8 mouse cellular contexts compared by ENCODE assay signal in the genomic region with DNA sequence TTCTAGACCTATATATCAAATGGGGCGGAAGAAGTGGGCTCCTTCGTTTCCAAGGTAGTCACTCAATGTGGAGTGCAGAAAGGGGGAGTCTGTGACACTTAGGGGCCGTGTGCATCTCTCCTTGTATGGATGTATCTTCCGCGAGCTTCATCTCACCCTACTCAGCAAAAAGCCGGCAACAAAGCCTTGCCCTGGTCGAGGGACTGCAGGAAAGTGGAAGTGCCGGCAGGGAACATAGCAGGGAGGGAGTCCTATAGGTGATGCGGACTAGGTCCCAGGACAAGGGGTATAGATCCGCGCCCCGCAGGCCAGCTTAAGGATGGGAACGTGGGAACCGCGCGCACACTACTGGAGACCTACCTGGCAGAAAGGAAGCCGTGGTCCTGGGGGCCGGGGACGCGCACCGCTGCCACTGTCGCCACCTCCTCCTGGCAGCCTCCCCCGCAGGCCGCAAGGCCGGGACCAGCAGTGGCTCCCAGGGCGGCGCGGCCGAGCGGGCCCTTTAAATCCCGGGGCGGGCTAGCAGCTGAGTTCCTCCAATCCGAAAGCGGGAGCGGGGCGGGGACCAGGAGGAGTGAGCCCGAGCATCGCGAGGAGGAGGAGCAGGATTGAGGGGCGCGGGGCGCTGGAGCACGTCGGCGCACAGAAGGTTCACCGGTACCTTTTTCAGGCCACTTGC. TPM values are rescaled to one million over a fixed set of nuclear protein-coding genes. Genes with fewer than 3 reads are reported as not detected.
DNase-seq lines count a peak whose midpoint lies in the region; ATAC-seq and TF ChIP-seq lines count a peak whose summit lies in the region.

Porcn (minus strand) TSS at position 511 of the 679 bp plus-strand sequence.

- H3K27ac ChIP-seq in cortical plate, adult 2 months (ENCODE audit: insufficient read depth, low read length): peak within 1 kb of the TSS; percentile 91
- peak within 1 kb of the TSS; percentile 80 for H3K27ac ChIP-seq in gastrocnemius, adult 2 months
- peak within 1 kb of the TSS; percentile 81 for H3K27ac ChIP-seq in hindbrain, embryonic 15.5 days (replicated peaks)
- H3K27ac ChIP-seq in left cerebral cortex, adult 2 months: peak within 1 kb of the TSS; percentile 92
- H3K27ac ChIP-seq in macrophage: no peak within 1 kb of the TSS

- H3K4me3 ChIP-seq in cortical plate, adult 2 months (ENCODE audit: insufficient read depth, low read length): peak within 1 kb of the TSS; percentile 75
- peak within 1 kb of the TSS; percentile 84 for H3K4me3 ChIP-seq in gastrocnemius, adult 2 months
- H3K4me3 ChIP-seq in hindbrain, embryonic 15.5 days: peak within 1 kb of the TSS; percentile 54
- H3K4me3 ChIP-seq in left cerebral cortex, adult 2 months: peak within 1 kb of the TSS; percentile 56
- H3K4me3 ChIP-seq in macrophage (ENCODE audit: inconsistent target): peak within 1 kb of the TSS; percentile 27

- peak; percentile 46; the same call in 1 of the 2 replicates for TF ChIP-seq POLR2A in cortical plate, adult 2 months (IDR thresholded peaks at IDR 0.05; ENCODE audit: extremely low read depth, insufficient read depth, low read length)

- peak; percentile 96 for ATAC-seq in hindbrain, embryonic 15.5 days (ENCODE audit: low FRiP score, low read depth)

- H3K9ac ChIP-seq in hindbrain, embryonic 15.5 days: peak within 1 kb of the TSS; percentile 50

- TF ChIP-seq CTCF in cortical plate, adult 2 months (IDR thresholded peaks at IDR 0.05; ENCODE audit: extremely low read depth, insufficient read depth, low read length): no peak
- TF ChIP-seq CTCF in gastrocnemius, adult 2 months (IDR thresholded peaks at IDR 0.05): no peak
- TF ChIP-seq CTCF in left cerebral cortex, adult 2 months (IDR thresholded peaks at IDR 0.05): no peak

- H3K36me3 ChIP-seq in hindbrain, embryonic 15.5 days: peaks cover 5% of the 10 kb centered on the region; the same call in 1 of the 2 replicates
- no peaks in the 10 kb centered on the region for H3K36me3 ChIP-seq in macrophage (ENCODE audit: inconsistent target)

- H3K4me1 ChIP-seq in cortical plate, adult 2 months (ENCODE audit: control insufficient read depth, insufficient read depth, low read length): no peaks in the 10 kb centered on the region; the same call in none of the 2 replicates
- peaks cover 6% of the 10 kb centered on the region for H3K4me1 ChIP-seq in hindbrain, embryonic 15.5 days (replicated peaks)

- peak within 1 kb of the TSS; percentile 59 for H3K4me2 ChIP-seq in hindbrain, embryonic 15.5 days

- no peaks in the 10 kb centered on the region for H3K27me3 ChIP-seq in hindbrain, embryonic 15.5 days

- intact Hi-C loops in gastrocnemius, adult 2 months (cut with DNase I): no loop called here
- intact Hi-C loops in left cerebral cortex, adult 2 months (cut with DNase I): no loop called here

- WGBS in hindbrain, embryonic 15.5 days: 15% methylated on average over 44 of the region's 46 CpGs
- 16% methylated on average over 43 of the region's 46 CpGs for WGBS in macrophage (ENCODE audit: missing documents)

- peak; percentile 93 for DNase-seq in adrenal gland, adult 2 months
- DNase-seq in gastrocnemius, adult 2 months: peak; percentile 91
- DNase-seq in left cerebral cortex, adult 2 months (ENCODE audit: extremely low spot score in 1 of 2, low spot score in 2 of 2): peak; percentile 78 to 82
- DNase-seq in right cerebral cortex, postnatal 10 days (ENCODE audit: low spot score in 2 of 2): peak; percentile 89 to 92
- DNase-seq in urinary bladder, postnatal 14 days (ENCODE audit: low spot score): peak; percentile 84

- no peaks in the 10 kb centered on the region for H3K9me3 ChIP-seq in hindbrain, embryonic 15.5 days

- no peaks in the 10 kb centered on the region for H3K79me2 ChIP-seq in macrophage (ENCODE audit: inconsistent target)

RNA-seq across cellular contexts. Expression of gene Porcn, which starts in this region (rescaled TPM):
- total RNA-seq in adrenal gland, adult 2 months (2021): 1 to 10 TPM; 7.1 to 8.7 TPM
- polyA plus RNA-seq in adrenal gland, adult 2 months (2012; rRNA removed): 38.0 and 43.0 TPM in 2 replicates
- 129 and 134 TPM in 2 replicates for polyA plus RNA-seq in cortical plate, adult 2 months (2012; rRNA removed)
- 1 to 10 TPM; 4.2 to 5.4 TPM for total RNA-seq in gastrocnemius, adult 2 months (2021)
- polyA plus RNA-seq in hindbrain, embryonic 15.5 days (2015; fragmentation: Nextera tagmentation; extraction: Ambion mirVana): 47.0 and 52.9 TPM in 2 replicates
- 10 to 100 TPM; 74.7 to 84.7 TPM for total RNA-seq in left cerebral cortex, adult 2 months (2021)
- total RNA-seq in macrophage (2018; cell fraction: chromatin; rRNA removed): 1 to 10 TPM; 1.1 to 4.6 (median 2.2) TPM
- total RNA-seq in macrophage (2018; cell fraction: cytosol; rRNA removed): 1 to 10 TPM in 11 of 26 experiments, under 1 TPM in 15; 0.41 to 1.8 (median 0.93) TPM
- total RNA-seq in macrophage (2018; cell fraction: nucleus; rRNA removed): 1 to 10 TPM in 21 of 26 experiments, under 1 TPM in 5; 0.79 to 4.5 (median 1.7) TPM
- polyA plus RNA-seq in macrophage (2018): 0.90 to 1.2 TPM (median 0.98 TPM) in 3 replicates

Comparison
In these comparisons a context has a peak if more than half of its experiments do, and no peak if none do; other contexts are left out.
1. RNA of gene Porcn (total RNA-seq): 74.7 to 84.7 TPM in left cerebral cortex, adult 2 months; 7.1 to 8.7 TPM in adrenal gland, adult 2 months and 4.2 to 5.4 TPM in gastrocnemius, adult 2 months; every median in the first group is over 4 times any median in the second.
2. RNA of gene Porcn (polyA plus RNA-seq): 129 to 134 TPM in cortical plate, adult 2 months, 47.0 to 52.9 TPM in hindbrain, embryonic 15.5 days and 38.0 to 43.0 TPM in adrenal gland, adult 2 months; 0.90 to 1.2 TPM in macrophage; every median in the first group is over 10 times any median in the second.
3. H3K4me3 ChIP-seq: peak in every context shown above with its lines; median percentile 84 in gastrocnemius, adult 2 months; 75 in cortical plate, adult 2 months; 56 in left cerebral cortex, adult 2 months; 54 in hindbrain, embryonic 15.5 days; 27 in macrophage.
4. Peak in every context shown above with its lines, with median percentiles within 50 percentile points of each other: DNase-seq.